Mouse (Mus musculus): ENCODE results near the gene Tex26. TPM values are rescaled to one million over a fixed set of nuclear protein-coding genes. Genes with fewer than 3 reads are reported as not detected.

Tex26 gene
- total and polyA plus RNA-seq, 3 experiments, result not detected

DNA sequence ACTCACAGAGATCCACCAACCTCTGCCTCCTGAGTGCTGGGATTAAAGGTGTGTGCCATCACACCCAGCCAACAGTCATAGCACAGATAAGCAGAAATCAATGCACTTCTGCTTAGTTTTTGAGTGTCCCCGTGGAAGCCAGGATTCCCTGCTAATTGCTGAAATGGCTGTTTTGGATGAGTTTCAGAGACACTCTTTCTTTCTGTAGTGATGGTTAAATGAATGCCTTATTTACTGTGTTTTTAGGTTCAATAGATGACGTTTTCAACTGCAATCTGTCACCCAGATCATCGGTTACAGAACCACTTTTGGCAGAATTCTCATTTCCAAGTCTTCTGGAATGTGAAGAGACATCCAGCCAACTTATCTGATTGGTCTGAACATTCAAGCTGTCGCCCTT, 9.9 kb upstream of the Tex26 start:
- Histone ChIP-seq H3K27ac (ENCODE audit: insufficient read depth, low read depth) (no peak overlapping the region), H3K4me1 (ENCODE audit: control insufficient read depth in 1 of 2, insufficient read depth in 2 of 2) (peaks cover 0 to 33% of the 10 kb centered on the region in 2 experiments; a peak in 3 of 4 replicates), H3K4me3 (replicated peaks in 1 of 3; ENCODE audit: low read depth in 2 of 3, low read length in 2 of 3, poor library complexity in 1 of 3) (no peak overlapping the region), H3K4me2 (ENCODE audit: insufficient read depth, low read depth, poor library complexity, severe bottlenecking) (no peak overlapping the region), H3K27me3 (replicated peaks) (no peaks in the 10 kb centered on the region), H3K9ac (ENCODE audit: insufficient read depth, low read depth) (no peak overlapping the region), H3K9me3 (replicated peaks; ENCODE audit: low read length) (no peaks in the 10 kb centered on the region), H3K36me3 (replicated peaks in 1 of 2; ENCODE audit: control insufficient read depth in 1 of 2, insufficient read depth in 1 of 2, low read length in 1 of 2) (no peaks in the 10 kb centered on the region), H3K79me2 (replicated peaks; ENCODE audit: control insufficient read depth, extremely low read depth, insufficient read depth, poor library complexity, severe bottlenecking) (no peaks in the 10 kb centered on the region)
- dilution Hi-C loops (cut with MboI; ENCODE audit: extremely low pct_ligation_motif_present, extremely low pct_unique_long_range_greater_than_20kb, low sequenced_read_pairs), result no loop called here
- DNase-seq (ENCODE audit: extremely low read depth), result no peak
- in situ Hi-C loops (cut with MboI; ENCODE audit: low pct_ligation_motif_present, low pct_unique_long_range_greater_than_20kb, low sequenced_read_pairs), result no loop called here
- TF ChIP-seq IRF4 (IDR thresholded peaks at IDR 0.05; ENCODE audit: low read depth, low read length) (no peak), ELF1 (IDR thresholded peaks at IDR 0.05; ENCODE audit: low read depth, low read length) (no peak), MYC (IDR thresholded peaks at IDR 0.05; ENCODE audit: low read depth, low read length) (no peak), KAT2A (IDR thresholded peaks at IDR 0.05; ENCODE audit: insufficient replicate concordance, low read length) (no peak), NELFE (IDR thresholded peaks at IDR 0.05; ENCODE audit: low read depth, low read length) (no peak), E2F4 (IDR thresholded peaks at IDR 0.05; ENCODE audit: insufficient replicate concordance, low read depth, low read length) (no peak), ZNF384 (IDR thresholded peaks at IDR 0.05; ENCODE audit: low read depth, low read length) (no peak), GABPA (IDR thresholded peaks at IDR 0.05; ENCODE audit: insufficient replicate concordance, low read depth, low read length) (no peak), MAZ (IDR thresholded peaks at IDR 0.05; ENCODE audit: low read depth, low read length) (no peak), CHD2 (IDR thresholded peaks at IDR 0.05; ENCODE audit: low read length) (no peak)

- DNase-seq (ENCODE audit: extremely low read depth), result peak; percentile 48
- no peaks in the 10 kb centered on the region for H3K9me3 ChIP-seq (replicated peaks; ENCODE audit: low read length)
- in situ Hi-C loops (cut with MboI; ENCODE audit: low pct_ligation_motif_present, low pct_unique_long_range_greater_than_20kb, low sequenced_read_pairs), result no loop called here
- TF ChIP-seq NRF1 (IDR thresholded peaks at IDR 0.05; ENCODE audit: low read depth, low read length) (no peak), ETS1 (conservative IDR thresholded peaks at IDR 0.05; ENCODE audit: low read depth, low read length) (0 out of 2 replicates have a peak, but pooled peaks have one; percentile 34), JUN (IDR thresholded peaks at IDR 0.05; ENCODE audit: insufficient read depth, low read depth, low read length) (no peak), RAD21 (IDR thresholded peaks at IDR 0.05; ENCODE audit: low read depth, low read length) (no peak), JUND (conservative IDR thresholded peaks at IDR 0.05; ENCODE audit: low read depth, low read length) (no peak), E2F4 (IDR thresholded peaks at IDR 0.05; ENCODE audit: insufficient replicate concordance, low read depth, low read length) (no peak), MAFK (IDR thresholded peaks at IDR 0.05; ENCODE audit: insufficient replicate concordance, low read length) (peak; percentile 41; the same call in 1 of the 2 replicates), UBTF (IDR thresholded peaks at IDR 0.05; ENCODE audit: low read depth, low read length) (no peak), HCFC1 (IDR thresholded peaks at IDR 0.05; ENCODE audit: low read depth, low read length) (no peak), BHLHE40 (IDR thresholded peaks at IDR 0.05; ENCODE audit: low read depth, low read length) (no peak), ELF1 (IDR thresholded peaks at IDR 0.05; ENCODE audit: low read depth, low read length) (no peak), USF2 (conservative IDR thresholded peaks at IDR 0.05; ENCODE audit: low read depth, low read length) (no peak)
- H3K4me1 ChIP-seq (ENCODE audit: control insufficient read depth in 1 of 2, insufficient read depth in 2 of 2), result peaks cover 0 to 41% of the 10 kb centered on the region in 2 experiments; a peak in 3 of 4 replicates
- H3K4me3 ChIP-seq (replicated peaks in 1 of 3; ENCODE audit: low read depth in 2 of 3, low read length in 2 of 3, poor library complexity in 1 of 3), result no peak overlapping the region
- H3K27ac ChIP-seq (ENCODE audit: insufficient read depth, low read depth), result no peak overlapping the region
- no peaks in the 10 kb centered on the region for H3K79me2 ChIP-seq (replicated peaks; ENCODE audit: control insufficient read depth, extremely low read depth, insufficient read depth, poor library complexity, severe bottlenecking)
- H3K9ac ChIP-seq (ENCODE audit: insufficient read depth, low read depth), result no peak overlapping the region
- no peaks in the 10 kb centered on the region for H3K36me3 ChIP-seq (replicated peaks in 1 of 2; ENCODE audit: control insufficient read depth in 1 of 2, insufficient read depth in 1 of 2, low read length in 1 of 2)
- H3K4me2 ChIP-seq (ENCODE audit: insufficient read depth, low read depth, poor library complexity, severe bottlenecking), result no peak overlapping the region
- H3K27me3 ChIP-seq (replicated peaks), result no peaks in the 10 kb centered on the region
- dilution Hi-C loops (cut with MboI; ENCODE audit: extremely low pct_ligation_motif_present, extremely low pct_unique_long_range_greater_than_20kb, low sequenced_read_pairs), result no loop called here
These were observed 8.5 kb upstream of the Tex26 start for GRCm38 (mm10) chr5:149430943-149431342.
